Mouse (Mus musculus) layer of hippocampus, postnatal 10 days (tissue): ENCODE results near the gene Kazald1. TPM values are rescaled to one million over a fixed set of nuclear protein-coding genes. Genes with fewer than 3 reads are reported as not detected.

Experiments
- DNase-seq, 2 experiments: peaks; one replicate each; pipeline ENCODE4 v3.0.0; 2021; ENCODE audit warnings: low spot score in 2 of 2
- total RNA-seq, 2 experiments: library from RNA; stranded (reverse); gene quantifications; 2 replicates each; pipeline ENCODE4 v1.2.3; 2021

Gene Kazald1
- total RNA-seq, 2 experiments from 2014 or later, result 1.8 to 2.1 TPM

DNA sequence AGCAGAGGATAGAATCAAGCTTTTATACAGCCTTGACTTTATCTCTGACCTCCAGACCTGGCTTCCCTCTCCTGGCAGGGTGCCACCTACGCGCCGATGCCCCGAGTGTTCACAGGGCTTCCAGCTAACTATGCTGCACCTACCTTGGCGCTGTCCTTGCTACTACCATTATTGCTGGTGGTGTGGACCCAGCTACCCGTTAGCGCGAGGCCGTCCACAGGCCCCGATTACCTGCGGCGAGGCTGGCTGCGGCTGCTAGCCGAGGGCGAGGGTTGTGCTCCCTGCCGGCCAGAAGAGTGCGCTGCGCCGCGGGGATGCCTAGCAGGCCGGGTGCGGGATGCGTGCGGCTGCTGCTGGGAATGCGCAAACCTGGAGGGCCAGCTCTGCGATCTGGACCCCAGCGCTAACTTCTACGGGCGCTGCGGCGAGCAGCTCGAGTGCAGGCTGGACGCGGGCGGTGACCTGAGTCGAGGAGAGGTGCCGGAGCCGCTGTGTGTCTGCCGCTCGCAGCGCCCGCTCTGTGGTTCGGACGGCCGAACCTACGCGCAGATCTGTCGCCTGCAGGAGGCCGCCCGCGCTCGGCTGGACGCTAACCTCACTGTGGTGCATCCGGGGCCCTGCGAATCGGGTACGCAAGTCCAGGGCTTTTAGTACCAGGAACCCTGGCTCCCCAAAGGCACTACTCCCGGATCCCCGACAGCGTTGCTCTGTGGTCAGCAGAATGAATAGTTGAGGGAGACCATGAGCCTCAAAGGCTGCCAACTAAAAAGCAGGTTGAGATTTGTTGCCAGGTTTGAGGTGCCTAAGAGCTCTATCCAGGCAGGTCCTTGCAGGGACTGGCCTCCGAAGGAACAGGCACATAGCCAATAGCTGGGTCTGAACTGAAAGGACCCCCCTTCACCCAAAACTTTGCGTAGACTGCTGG lies 1.8 kb downstream of the Kazald1 start:
- DNase-seq, result peak in 1 of 2 experiments; percentile 67

DNA sequence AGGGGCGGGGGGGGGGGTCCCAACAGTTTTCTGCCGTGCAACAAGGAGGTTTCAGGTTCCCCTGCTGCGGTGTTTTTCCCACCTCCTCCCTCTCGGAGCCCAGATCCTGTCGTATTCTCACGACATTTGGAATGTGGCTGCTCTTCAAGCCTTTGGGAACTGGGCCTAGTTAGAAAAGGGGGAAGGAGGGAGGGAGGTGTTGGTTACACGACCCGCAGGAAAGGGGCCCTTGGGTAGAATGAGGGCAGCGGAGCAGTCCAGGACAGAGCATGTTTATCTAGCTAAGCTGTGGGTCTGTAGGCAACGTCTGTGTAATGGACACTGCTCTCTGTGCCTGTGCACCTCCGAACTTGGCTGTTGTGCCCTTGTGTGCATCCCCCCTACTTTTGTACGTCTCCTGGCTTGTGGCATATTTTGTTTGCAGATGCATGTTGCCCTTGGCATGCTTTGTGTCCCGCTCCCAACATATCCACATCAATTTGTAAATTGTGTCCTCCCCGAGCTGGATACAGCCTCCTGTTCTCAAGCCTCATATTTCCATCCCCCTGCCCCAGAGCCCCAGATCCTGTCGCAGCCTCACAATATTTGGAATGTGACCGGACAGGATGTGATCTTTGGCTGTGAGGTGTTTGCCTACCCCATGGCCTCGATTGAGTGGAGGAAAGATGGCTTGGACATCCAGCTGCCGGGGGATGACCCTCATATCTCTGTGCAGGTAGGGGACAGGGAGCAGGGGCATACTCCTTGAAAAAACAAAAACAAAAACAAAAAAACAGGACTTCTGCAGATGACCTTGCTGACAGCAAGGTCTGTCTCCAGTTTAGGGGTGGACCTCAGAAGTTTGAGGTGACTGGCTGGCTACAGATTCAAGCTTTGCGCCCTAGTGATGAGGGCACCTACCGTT lies 3.0 kb downstream of the Kazald1 start:
- no peak for DNase-seq

DNA sequence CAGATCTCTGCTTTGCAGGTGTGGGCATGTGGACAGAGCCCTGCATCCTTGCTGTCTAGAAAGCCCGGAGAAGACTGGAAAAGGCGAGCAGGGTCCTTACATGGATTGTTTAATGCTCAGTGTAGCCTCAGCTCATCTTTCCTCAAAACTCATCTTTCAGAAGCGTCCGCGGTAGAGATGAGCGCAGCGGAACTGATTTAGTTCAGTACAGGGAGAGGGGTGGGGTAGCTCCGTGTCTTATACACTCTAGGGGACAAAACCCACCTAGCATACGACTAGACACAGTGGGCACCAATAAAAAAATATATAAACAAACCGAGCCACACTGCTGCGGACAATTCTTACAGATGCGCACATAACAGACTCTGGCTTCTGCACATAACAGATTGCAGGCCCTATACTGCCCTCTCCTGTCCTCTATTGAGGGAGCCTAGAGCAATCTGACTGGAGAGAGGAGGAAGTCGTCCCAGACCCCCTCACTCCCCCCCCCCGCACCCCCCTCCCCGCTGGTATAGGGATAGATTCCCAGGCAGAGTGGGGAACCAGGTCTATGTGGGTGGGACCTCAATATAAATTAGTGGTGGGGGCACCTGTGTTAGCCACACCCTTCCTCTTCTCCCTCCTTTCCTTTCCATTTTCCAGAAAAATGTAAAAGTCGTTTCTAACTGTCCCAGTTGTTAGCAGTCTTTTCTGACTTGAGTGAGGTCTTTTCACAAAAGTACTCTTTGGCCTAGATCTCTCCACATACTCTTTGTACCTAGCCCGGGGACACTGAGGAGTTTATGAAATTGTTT lies 4.1 kb downstream of the Kazald1 start:
- DNase-seq, result peak in 1 of 2 experiments; percentile 20

DNA sequence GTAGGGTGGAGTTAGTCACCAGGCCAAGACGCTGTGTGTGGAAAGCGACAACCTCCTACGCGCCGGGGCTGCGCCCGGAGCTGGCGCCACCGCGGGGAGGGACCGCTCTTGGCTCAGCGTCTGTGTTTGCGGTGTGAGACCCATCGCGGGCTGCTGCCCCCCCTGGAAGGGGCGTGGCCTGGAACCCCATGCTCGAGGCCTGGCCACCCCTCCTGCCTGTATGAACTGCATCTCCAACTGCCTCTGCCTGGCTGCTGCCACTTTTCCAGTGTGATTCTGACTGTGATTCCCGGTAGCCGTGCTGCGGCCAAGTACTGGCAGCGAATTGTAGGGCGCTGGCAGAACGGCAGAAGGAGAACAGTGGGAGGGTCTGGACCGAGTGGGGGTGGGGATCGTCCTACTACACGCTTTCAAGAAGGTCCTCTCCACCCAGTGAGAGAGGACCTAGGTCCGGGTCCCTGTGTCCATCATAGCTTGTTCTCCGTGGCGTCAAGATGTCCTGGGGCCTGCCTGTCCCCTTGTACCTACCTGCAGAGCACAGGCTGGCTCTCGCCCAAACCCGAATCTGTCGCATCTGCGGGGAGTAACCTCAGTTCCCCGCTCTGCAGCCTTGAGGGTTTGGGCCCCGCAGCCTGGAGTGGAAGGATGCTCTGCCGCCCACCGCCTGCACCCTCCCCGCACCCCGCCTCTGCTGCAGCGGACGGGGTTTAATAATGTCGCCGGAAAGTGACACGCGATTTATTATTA lies 4.9 kb downstream of the Kazald1 start:
- peak in 1 of 2 experiments; percentile 52 for DNase-seq

DNA sequence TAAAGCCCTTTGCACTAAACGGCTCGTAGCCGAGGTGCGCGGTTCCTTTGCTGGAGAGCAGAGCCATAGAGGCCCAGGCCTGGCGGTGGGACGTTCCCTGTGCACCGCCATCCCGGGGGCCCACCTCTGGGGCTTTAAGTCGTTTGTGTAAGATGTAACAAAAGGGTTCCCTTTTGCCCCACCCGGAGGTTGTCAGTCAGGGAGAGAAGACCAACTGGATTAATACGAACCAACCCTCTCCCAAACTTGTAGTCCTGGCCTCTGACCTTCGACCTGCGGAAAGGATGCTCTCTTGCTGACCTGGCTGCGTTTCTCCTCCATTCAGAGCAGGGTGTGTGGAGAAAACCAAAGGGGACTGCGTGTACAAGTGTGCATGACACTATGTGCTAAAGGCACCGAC lies 5.7 kb downstream of the Kazald1 start:
- DNase-seq, result no peak

GRCm38 (mm10) chr19:45081279-45081678 lies 6.2 kb downstream of the Kazald1 start:
- DNase-seq, result peak; percentile 84 to 86

- DNase-seq, result peak; percentile 47 to 61
These were observed 7.0 kb downstream of the Kazald1 start for GRCm38 (mm10) chr19:45081841-45082550.

GRCm38 (mm10) chr19:45097868-45098267 lies 22.8 kb downstream of the Kazald1 start:
- no peak for DNase-seq

- DNase-seq, result no peak
These were observed 25.6 kb downstream of the Kazald1 start for GRCm38 (mm10) chr19:45100486-45101270.

GRCm38 (mm10) chr19:45105591-45105990 lies 30.6 kb downstream of the Kazald1 start:
- DNase-seq, result no peak

GRCm38 (mm10) chr19:45106689-45107088 lies 31.6 kb downstream of the Kazald1 start:
- peak in 1 of 2 experiments; percentile 15 for DNase-seq

GRCm38 (mm10) chr19:45110681-45111080 lies 35.6 kb downstream of the Kazald1 start:
- DNase-seq, result no peak

- DNase-seq, result no peak
These were observed 37.4 kb downstream of the Kazald1 start for GRCm38 (mm10) chr19:45112444-45112843.

- DNase-seq, result no peak
These were observed 38.9 kb downstream of the Kazald1 start for GRCm38 (mm10) chr19:45113791-45114460.

DNA sequence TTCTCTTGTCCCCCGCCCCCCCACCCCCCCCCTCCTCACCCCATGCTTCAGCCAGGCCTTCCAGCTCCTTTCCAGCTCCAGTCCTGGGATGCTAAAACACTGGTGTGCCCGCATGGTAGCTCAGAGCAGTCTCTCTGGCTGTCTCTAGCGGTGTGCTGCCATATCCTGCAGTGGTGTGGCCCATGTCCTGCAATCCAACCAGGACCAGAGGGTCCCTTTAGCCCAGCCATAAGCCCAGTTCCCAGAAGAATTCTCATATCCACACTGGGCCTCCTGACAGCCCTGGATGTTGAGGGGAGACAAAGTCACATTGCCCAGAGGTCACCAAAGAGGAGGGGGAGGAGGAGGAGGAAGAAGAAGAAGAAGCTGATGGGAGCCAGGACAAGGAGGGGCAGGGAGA lies 39.7 kb downstream of the Kazald1 start:
- DNase-seq, result no peak

- peak; percentile 47 to 53 for DNase-seq
These were observed 41.8 kb downstream of the Kazald1 start for GRCm38 (mm10) chr19:45116798-45117197.
